Mouse (Mus musculus): ENCODE results near the gene Fdx1.

DNA sequence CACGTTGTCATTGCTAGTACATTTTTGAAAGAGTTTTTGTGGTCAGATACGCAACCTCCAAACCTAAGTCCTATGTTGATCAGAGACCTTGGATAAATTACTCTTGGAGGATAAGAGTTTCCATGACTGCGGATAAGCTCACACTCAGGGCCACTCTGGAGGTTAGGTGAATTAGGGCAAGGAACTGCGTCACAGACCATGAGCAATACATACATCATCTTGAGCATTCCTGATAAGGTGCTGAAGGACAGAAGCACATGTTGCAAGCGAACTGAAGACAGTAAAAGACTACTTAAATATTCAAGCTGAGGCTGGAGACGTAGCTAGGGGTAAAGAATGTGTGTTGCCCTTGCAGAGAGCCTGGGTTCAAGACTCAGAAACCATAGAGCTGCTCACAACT lies 754 bp upstream of the Fdx1 start:
- TF ChIP-seq CTCF (IDR thresholded peaks at IDR 0.05) (no peak), POLR2A (IDR thresholded peaks at IDR 0.05; ENCODE audit: insufficient read depth, low read depth, low read length) (no peak), EP300 (IDR thresholded peaks at IDR 0.05; ENCODE audit: insufficient read depth, low read depth, low read length) (no peak)

Data from heart, adult 2 months (tissue).